Mouse (Mus musculus) MEL (cell line): ENCODE data around the gene Ttll11. TPM values are rescaled to one million over a fixed set of nuclear protein-coding genes. Genes with fewer than 3 reads are reported as not detected.

ENCODE experiments used
- DNase-seq: peaks from one replicate; pipeline ENCODE4 v3.0.0; 2011; ENCODE audit warnings: low read depth, low spot score
- H3K27ac ChIP-seq: 2 replicates; pipeline ENCODE4 v1.5.1; 2012; ENCODE audit warnings: low read depth, mild to moderate bottlenecking, control low read depth, low read length, moderate library complexity; ENCODE audit not compliant: control insufficient read depth
- H3K27me3 ChIP-seq, 2 experiments: fragments of 150-350 bp in 1 of 2; sonication (generic) in 1 of 2; 2 replicates each; pipeline ENCODE4 v1.6.1; 2012; ENCODE audit warnings: low read length in 2 of 2, mild to moderate bottlenecking in 2 of 2, improper control_type of control experiment in 1 of 2, moderate library complexity in 1 of 2; ENCODE audit not compliant: insufficient read depth in 2 of 2, control insufficient read depth in 1 of 2
- H3K36me3 ChIP-seq, 2 experiments: 2 replicates each; pipeline ENCODE4 v1.6.1; 2012 to 2014; ENCODE audit warnings: low read length in 2 of 2, improper control_type of control experiment in 1 of 2, inconsistent platforms in 1 of 2, mild to moderate bottlenecking in 1 of 2; ENCODE audit not compliant: insufficient read depth in 2 of 2, control insufficient read depth in 1 of 2
- H3K4me1 ChIP-seq, 2 experiments: fragments of 150-350 bp in 1 of 2; sonication (generic) in 1 of 2; 2 replicates each; pipeline ENCODE4 v1.6.1; 2012; ENCODE audit warnings: low read length in 2 of 2, improper control_type of control experiment in 1 of 2, mild to moderate bottlenecking in 1 of 2; ENCODE audit not compliant: insufficient read depth in 2 of 2, control insufficient read depth in 1 of 2
- H3K4me3 ChIP-seq, 2 experiments: fragments of 150-350 bp in 1 of 2; sonication (generic) in 1 of 2; 2 replicates each; pipeline ENCODE4 v1.5.1; 2012; ENCODE audit warnings: low read depth in 2 of 2, low read length in 2 of 2, mild to moderate bottlenecking in 2 of 2, moderate library complexity in 2 of 2, control low read depth in 1 of 2, improper control_type of control experiment in 1 of 2; ENCODE audit not compliant: control insufficient read depth in 1 of 2, insufficient read depth in 1 of 2
- H3K79me2 ChIP-seq: 2 replicates; pipeline ENCODE4 v1.6.1; 2012; ENCODE audit warnings: mild to moderate bottlenecking, low read length, moderate library complexity; ENCODE audit not compliant: control insufficient read depth, poor library complexity, insufficient read depth
- H3K9ac ChIP-seq: 2 replicates; pipeline ENCODE4 v1.6.1; 2012; ENCODE audit warnings: low read depth, mild to moderate bottlenecking, control low read depth, low read length, moderate library complexity; ENCODE audit not compliant: control insufficient read depth, poor library complexity, severe bottlenecking
- H3K9me3 ChIP-seq: fragments of 150-350 bp; sonication (generic); replicated peaks from 2 replicates; pipeline ENCODE4 v1.6.1; 2012; ENCODE audit warnings: mild to moderate bottlenecking, low read length, improper control_type of control experiment, moderate library complexity; ENCODE audit not compliant: insufficient read depth
- BHLHE40 ChIP-seq: IDR thresholded peaks from 2 replicates; pipeline ENCODE4 v1.6.1; 2012; ENCODE audit warnings: low read depth, mild to moderate bottlenecking, inconsistent platforms, low read length, improper control_type of control experiment, borderline replicate concordance
- CHD2 ChIP-seq: IDR thresholded peaks from 2 replicates; pipeline ENCODE4 v1.6.1; 2011; ENCODE audit warnings: low read length, improper control_type of control experiment
- E2F4 ChIP-seq: IDR thresholded peaks from 2 replicates; pipeline ENCODE4 v1.6.1; 2011; ENCODE audit warnings: low read depth, low read length, improper control_type of control experiment, borderline replicate concordance
- ELF1 ChIP-seq: IDR thresholded peaks from 2 replicates; pipeline ENCODE4 v1.6.1; 2014; ENCODE audit warnings: low read depth, mild to moderate bottlenecking, inconsistent platforms, low read length, improper control_type of control experiment, moderate library complexity
- EP300 ChIP-seq, 2 experiments: IDR thresholded peaks; 2 replicates each; pipeline ENCODE4 v1.6.1; 2011; ENCODE audit warnings: improper control_type of control experiment in 2 of 2, low read length in 2 of 2, low read depth in 1 of 2, mild to moderate bottlenecking in 1 of 2
- ETS1 ChIP-seq: IDR thresholded peaks from 2 replicates; pipeline ENCODE4 v1.6.1; 2012; ENCODE audit warnings: low read depth, mild to moderate bottlenecking, inconsistent platforms, low read length, improper control_type of control experiment, moderate library complexity
- GATA1 ChIP-seq: IDR thresholded peaks from 2 replicates; pipeline ENCODE4 v1.6.1; 2011; ENCODE audit warnings: low read depth, low read length, improper control_type of control experiment
- HCFC1 ChIP-seq: IDR thresholded peaks from 2 replicates; pipeline ENCODE4 v1.6.1; 2012; ENCODE audit warnings: low read depth, mild to moderate bottlenecking, inconsistent platforms, low read length, improper control_type of control experiment, moderate library complexity
- MAFK ChIP-seq: IDR thresholded peaks from 2 replicates; pipeline ENCODE4 v1.6.1; 2011; ENCODE audit warnings: low read depth, mild to moderate bottlenecking, low read length, improper control_type of control experiment, borderline replicate concordance
- MAX ChIP-seq: IDR thresholded peaks from 2 replicates; pipeline ENCODE4 v1.6.1; 2011; ENCODE audit warnings: low read length, improper control_type of control experiment
- MAZ ChIP-seq: IDR thresholded peaks from 2 replicates; pipeline ENCODE4 v1.6.1; 2012; ENCODE audit warnings: low read depth, mild to moderate bottlenecking, inconsistent platforms, low read length, improper control_type of control experiment
- MEF2A ChIP-seq: IDR thresholded peaks from 2 replicates; pipeline ENCODE4 v1.6.1; 2014; ENCODE audit warnings: low read depth, mild to moderate bottlenecking, inconsistent platforms, low read length, improper control_type of control experiment; ENCODE audit not compliant: poor library complexity, insufficient replicate concordance, severe bottlenecking; ENCODE audit errors: extremely low read depth
- MXI1 ChIP-seq: IDR thresholded peaks from 2 replicates; pipeline ENCODE4 v1.6.1; 2011; ENCODE audit warnings: mild to moderate bottlenecking, low read depth, low read length, improper control_type of control experiment
- NELFE ChIP-seq: IDR thresholded peaks from 2 replicates; pipeline ENCODE4 v1.6.1; 2011; ENCODE audit warnings: low read depth, low read length, improper control_type of control experiment
- NRF1 ChIP-seq: IDR thresholded peaks from 2 replicates; pipeline ENCODE4 v1.6.1; 2014; ENCODE audit warnings: low read depth, mild to moderate bottlenecking, inconsistent platforms, low read length, improper control_type of control experiment, moderate library complexity; ENCODE audit not compliant: poor library complexity, insufficient read depth, severe bottlenecking
- POLR2A ChIP-seq, 2 experiments: IDR thresholded peaks; 2 replicates each; pipeline ENCODE4 v1.6.1; 2011 to 2012; ENCODE audit warnings: low read length in 2 of 2, mild to moderate bottlenecking in 2 of 2, control low read depth in 1 of 2, improper control_type of control experiment in 1 of 2, low read depth in 1 of 2, moderate library complexity in 1 of 2; ENCODE audit not compliant: control insufficient read depth in 1 of 2, insufficient read depth in 1 of 2, poor library complexity in 1 of 2
- POLR2AphosphoS5 ChIP-seq: IDR thresholded peaks from 2 replicates; pipeline ENCODE4 v1.6.1; 2012; ENCODE audit warnings: low read depth, borderline replicate concordance, mild to moderate bottlenecking, inconsistent platforms, low read length, moderate library complexity, mixed read lengths
- RAD21 ChIP-seq: IDR thresholded peaks from 2 replicates; pipeline ENCODE4 v1.6.1; 2011; ENCODE audit warnings: mild to moderate bottlenecking, low read depth, low read length, improper control_type of control experiment
- TCF12 ChIP-seq: IDR thresholded peaks from 2 replicates; pipeline ENCODE4 v1.6.1; 2014; ENCODE audit warnings: low read depth, mild to moderate bottlenecking, inconsistent platforms, low read length, improper control_type of control experiment, moderate library complexity
- UBTF ChIP-seq: IDR thresholded peaks from 2 replicates; pipeline ENCODE4 v1.6.1; 2012; ENCODE audit warnings: low read depth, mild to moderate bottlenecking, inconsistent platforms, low read length, improper control_type of control experiment, moderate library complexity, borderline replicate concordance; ENCODE audit not compliant: insufficient read depth
- USF1 ChIP-seq: IDR thresholded peaks from 2 replicates; pipeline ENCODE4 v1.6.1; 2014; ENCODE audit warnings: low read depth, mild to moderate bottlenecking, inconsistent platforms, low read length, improper control_type of control experiment, moderate library complexity
- USF2 ChIP-seq, 2 experiments: IDR thresholded peaks; 2 replicates each; pipeline ENCODE4 v1.6.1; 2011 to 2012; ENCODE audit warnings: improper control_type of control experiment in 2 of 2, low read length in 2 of 2, borderline replicate concordance in 1 of 2, inconsistent platforms in 1 of 2, low read depth in 1 of 2, mild to moderate bottlenecking in 1 of 2; ENCODE audit not compliant: insufficient read depth in 1 of 2
- ZNF384 ChIP-seq: IDR thresholded peaks from 2 replicates; pipeline ENCODE4 v1.6.1; 2012; ENCODE audit warnings: low read depth, mild to moderate bottlenecking, inconsistent platforms, low read length, improper control_type of control experiment
- polyA plus RNA-seq, 2 experiments: library from polyadenylated mRNA; stranded (reverse) in 1 of 2; unstranded in 1 of 2; fragments of >175 nt in 1 of 2; fragments of >200 nt in 1 of 2; gene quantifications; 2 replicates each; pipeline versions ENCODE4 v1.2.1 to v1.2.4; 2012; ENCODE audit warnings: low replicate concordance in 2 of 2, low read depth in 1 of 2; ENCODE audit not compliant: insufficient read length in 2 of 2, insufficient read depth in 1 of 2, missing spikeins in 1 of 2
- total RNA-seq: library from RNA; depleted of rRNA; stranded (reverse); fragments of 300-350 nt; gene quantifications from 2 replicates; pipeline ENCODE4 v1.2.3, GENCODE M21; 2012

Ttll11 gene
- total and polyA plus RNA-seq, 3 experiments: 1.2 to 2.5 TPM; not detected in 1

GRCm38 (mm10) chr2:35714742-35715167 is 265.0 kb downstream of the Ttll11 start:
- no peaks in the 10 kb centered on the region for H3K79me2 ChIP-seq
- peak; percentile 16 for DNase-seq
- H3K36me3 ChIP-seq: peaks cover 0 to 19% of the 10 kb centered on the region in 2 experiments; a peak in 2 of 4 replicates
- H3K4me3 ChIP-seq: peak overlapping the region in 1 of 2 experiments; percentile 32; a peak in 1 of 4 replicates
- H3K27me3 ChIP-seq: no peaks in the 10 kb centered on the region
- no peaks in the 10 kb centered on the region for H3K9me3 ChIP-seq
- TF ChIP-seq USF1 (no peak), MAFK (no peak), MEF2A (no peak), POLR2A (IDR thresholded peaks at IDR 0.05; ENCODE audit: control insufficient read depth in 1 of 2, insufficient read depth in 1 of 2, low read depth in 1 of 2, low read length in 2 of 2, poor library complexity in 1 of 2) (no peak), USF2 (IDR thresholded peaks at IDR 0.05; ENCODE audit: borderline replicate concordance in 1 of 2, insufficient read depth in 1 of 2, low read depth in 1 of 2, low read length in 2 of 2) (no peak), HCFC1 (no peak), GATA1 (no peak)
- H3K27ac ChIP-seq: peak overlapping the region; percentile 90
- H3K9ac ChIP-seq: peak overlapping the region; percentile 52
- peaks cover 12 to 25% of the 10 kb centered on the region in 2 experiments; a peak in 3 of 4 replicates for H3K4me1 ChIP-seq

GRCm38 (mm10) chr2:35713460-35713859 is 266.3 kb downstream of the Ttll11 start:
- Histone ChIP-seq H3K36me3 (peaks cover 0 to 19% of the 10 kb centered on the region in 2 experiments; a peak in 2 of 4 replicates), H3K27ac (no peak overlapping the region), H3K79me2 (no peaks in the 10 kb centered on the region), H3K4me3 (no peak overlapping the region), H3K9ac (no peak overlapping the region), H3K27me3 (no peaks in the 10 kb centered on the region), H3K9me3 (no peaks in the 10 kb centered on the region), H3K4me1 (peaks cover 12 to 25% of the 10 kb centered on the region in 2 experiments; a peak in 3 of 4 replicates)
- no peak for DNase-seq
- TF ChIP-seq EP300 (IDR thresholded peaks at IDR 0.05; ENCODE audit: low read depth in 1 of 2, low read length in 2 of 2): no peak
- no peak for TF ChIP-seq RAD21
- TF ChIP-seq POLR2AphosphoS5: no peak
- TF ChIP-seq ELF1: no peak
- TF ChIP-seq BHLHE40: no peak
- TF ChIP-seq NELFE: no peak
- TF ChIP-seq TCF12: no peak

GRCm38 (mm10) chr2:35712611-35713010 is 267.1 kb downstream of the Ttll11 start:
- Histone ChIP-seq H3K79me2 (no peaks in the 10 kb centered on the region), H3K9ac (no peak overlapping the region), H3K36me3 (peaks cover 0 to 19% of the 10 kb centered on the region in 2 experiments; a peak in 2 of 4 replicates), H3K27ac (no peak overlapping the region)
- DNase-seq: no peak
- TF ChIP-seq MAX: no peak
- TF ChIP-seq UBTF: no peak
- no peak for TF ChIP-seq NRF1
- TF ChIP-seq MXI1: no peak
- no peak for TF ChIP-seq ELF1
- TF ChIP-seq E2F4: no peak
- no peak for TF ChIP-seq POLR2A (IDR thresholded peaks at IDR 0.05; ENCODE audit: control insufficient read depth in 1 of 2, insufficient read depth in 1 of 2, low read depth in 1 of 2, low read length in 2 of 2, poor library complexity in 1 of 2)
- TF ChIP-seq ZNF384: no peak
- no peak for TF ChIP-seq USF1
- no peak for TF ChIP-seq EP300 (IDR thresholded peaks at IDR 0.05; ENCODE audit: low read depth in 1 of 2, low read length in 2 of 2)
- no peak for TF ChIP-seq CHD2
- TF ChIP-seq MAZ: no peak
- TF ChIP-seq MEF2A: no peak
- no peak for TF ChIP-seq POLR2AphosphoS5
- TF ChIP-seq ETS1: no peak
- TF ChIP-seq, all 39 proteins: peak for 0
- H3K4me1 ChIP-seq: peaks cover 12 to 25% of the 10 kb centered on the region in 2 experiments; a peak in 3 of 4 replicates
- no peaks in the 10 kb centered on the region for H3K27me3 ChIP-seq
- no peaks in the 10 kb centered on the region for H3K9me3 ChIP-seq
- no peak overlapping the region for H3K4me3 ChIP-seq
